Mouse (Mus musculus): ENCODE measurements at regions not wholly inside any gene's neighbourhood (a gene's known extent, or its start where the extent isn't known, plus 50 kb on each side); places are given as distances from the start of the nearest gene placed in this dataset.

GRCm38 (mm10) chr12:36748345-36748744 lies 360.0 kb upstream of the Meox2 start:
- DNase-seq: no peak

GRCm38 (mm10) chr12:36765315-36766058 lies 342.9 kb upstream of the Meox2 start:
- DNase-seq: no peak

- no peak for DNase-seq
Measured at GRCm38 (mm10) chr12:36766167-36766566, 342.2 kb upstream of the Meox2 start.

- no peak for DNase-seq
Measured at GRCm38 (mm10) chr12:36780761-36781160, 327.6 kb upstream of the Meox2 start.

- no peak for DNase-seq
Measured at GRCm38 (mm10) chr12:36790866-36791265, 317.5 kb upstream of the Meox2 start.

- DNase-seq: no peak
Measured at GRCm38 (mm10) chr12:36791430-36791829, 316.9 kb upstream of the Meox2 start.

GRCm38 (mm10) chr12:36792205-36792604 lies 316.1 kb upstream of the Meox2 start:
- no peak for DNase-seq

GRCm38 (mm10) chr12:36793799-36794198 lies 314.5 kb upstream of the Meox2 start:
- no peak for DNase-seq

- DNase-seq: no peak
Measured at GRCm38 (mm10) chr12:36796201-36796600, 312.1 kb upstream of the Meox2 start.

GRCm38 (mm10) chr12:36817938-36818337 lies 290.4 kb upstream of the Meox2 start:
- no peak for DNase-seq

GRCm38 (mm10) chr12:36818852-36819251 lies 289.5 kb upstream of the Meox2 start:
- no peak for DNase-seq

GRCm38 (mm10) chr12:36826766-36827165 lies 281.6 kb upstream of the Meox2 start:
- no peak for DNase-seq

GRCm38 (mm10) chr12:36831307-36831997 lies 276.9 kb upstream of the Meox2 start:
- no peak for DNase-seq

GRCm38 (mm10) chr12:36842957-36843356 lies 265.4 kb upstream of the Meox2 start:
- DNase-seq: no peak

GRCm38 (mm10) chr12:36845130-36845529 lies 263.2 kb upstream of the Meox2 start:
- no peak for DNase-seq

- DNase-seq: no peak
Measured at GRCm38 (mm10) chr12:36849086-36849485, 259.3 kb upstream of the Meox2 start.

GRCm38 (mm10) chr12:36863113-36863512 lies 245.2 kb upstream of the Meox2 start:
- no peak for DNase-seq

GRCm38 (mm10) chr12:36880724-36881123 lies 227.6 kb upstream of the Meox2 start:
- no peak for DNase-seq

GRCm38 (mm10) chr12:36913364-36913763 lies 195.0 kb upstream of the Meox2 start:
- DNase-seq: no peak

- DNase-seq: no peak
Measured at GRCm38 (mm10) chr12:36917576-36918106, 190.7 kb upstream of the Meox2 start.

GRCm38 (mm10) chr12:36918294-36918876 lies 190.0 kb upstream of the Meox2 start:
- DNase-seq: no peak

- no peak for DNase-seq
Measured at GRCm38 (mm10) chr12:36923558-36923957, 184.8 kb upstream of the Meox2 start.

GRCm38 (mm10) chr12:36926225-36926624 lies 182.1 kb upstream of the Meox2 start:
- no peak for DNase-seq

GRCm38 (mm10) chr12:36933118-36933610 lies 175.2 kb upstream of the Meox2 start:
- no peak for DNase-seq

All from kidney, adult 11 months (tissue).